Mouse (Mus musculus) limb, embryonic 14.5 days (tissue): ENCODE data around the gene Marc1. TPM values are rescaled to one million over a fixed set of nuclear protein-coding genes. Genes with fewer than 3 reads are reported as not detected.
A peak's percentile ranks its signal among the peaks of the same experiment; 100 is the strongest.

Experiments
- ATAC-seq: fragments of 200-750 bp; cut with Nextera tagmentation; 2 replicates; pipeline ENCODE4 v1.8.0; 2017; ENCODE audit warnings: low read depth, moderate number of reproducible peaks, moderate TSS enrichment; ENCODE audit not compliant: low FRiP score
- DNase-seq: peaks from one replicate; pipeline ENCODE4 v3.0.0-alpha.2; 2015; ENCODE audit warnings: low spot score
- H3K27ac ChIP-seq: fragments of 300-500 bp; sonication (generic); replicated peaks from 2 replicates; pipeline ENCODE4 v1.5.1; 2014; ENCODE audit warnings: low read depth, mild to moderate bottlenecking, low read length, moderate library complexity, mixed read lengths
- H3K27me3 ChIP-seq: fragments of 300-500 bp; sonication (generic); 2 replicates; pipeline ENCODE4 v1.6.1; 2014; ENCODE audit warnings: low read length, mixed read lengths; ENCODE audit not compliant: control insufficient read depth, insufficient read depth
- H3K36me3 ChIP-seq: fragments of 300-500 bp; sonication (generic); 2 replicates; pipeline ENCODE4 v1.6.1; 2014; ENCODE audit warnings: mild to moderate bottlenecking, low read length, moderate library complexity, mixed read lengths; ENCODE audit not compliant: control insufficient read depth, insufficient read depth
- H3K4me1 ChIP-seq: fragments of 300-500 bp; sonication (generic); 2 replicates; pipeline ENCODE4 v1.6.1; 2014; ENCODE audit warnings: antibody characterized with exemption, low read length, mixed read lengths; ENCODE audit not compliant: control insufficient read depth, insufficient read depth
- H3K4me2 ChIP-seq: fragments of 300-500 bp; sonication (generic); replicated peaks from 2 replicates; pipeline ENCODE4 v1.6.1; 2014; ENCODE audit warnings: low read depth, mild to moderate bottlenecking, low read length, moderate library complexity; ENCODE audit not compliant: severe bottlenecking
- H3K4me3 ChIP-seq: fragments of 300-500 bp; sonication (generic); replicated peaks from 2 replicates; pipeline ENCODE4 v1.5.1; 2014; ENCODE audit warnings: low read length
- H3K9ac ChIP-seq: fragments of 300-500 bp; sonication (generic); 2 replicates; pipeline ENCODE4 v1.6.1; 2014; ENCODE audit warnings: mild to moderate bottlenecking, low read depth, low read length, moderate library complexity; ENCODE audit not compliant: severe bottlenecking
- H3K9me3 ChIP-seq: fragments of 300-500 bp; sonication (generic); 2 replicates; pipeline ENCODE4 v1.6.1; 2016; ENCODE audit warnings: low read length; ENCODE audit not compliant: control insufficient read depth
- POLR2A ChIP-seq: fragments of 200-500 bp; IDR thresholded peaks from 2 replicates; pipeline ENCODE4 v1.8.0; 2012; ENCODE audit warnings: inconsistent platforms, mild to moderate bottlenecking, moderate library complexity, borderline replicate concordance; ENCODE audit not compliant: insufficient read depth, insufficient read length; ENCODE audit errors: extremely low read depth
- WGBS: fragments of 180-500 bp; shearing (Covaris S2); extraction: QIAGEN DNeasy Blood & Tissue Kit; methylation state at CpG from one replicate; pipeline ENCODE4 v1.1.7; 2014; 5-methylcytosine and 5-hydroxymethylcytosine counted together
- polyA plus RNA-seq, 2 experiments: library from polyadenylated mRNA; depleted of rRNA in 1 of 2; stranded (reverse) in 1 of 2; unstranded in 1 of 2; fragments of >200 nt; fragmentation: Nextera tagmentation in 1 of 2; extraction: Ambion mirVana in 1 of 2; gene quantifications; 2 replicates each; pipeline versions ENCODE4 v1.2.1 to v1.2.3; 2012 to 2014

The Marc1 gene
- polyA plus RNA-seq, 2 experiments: 0.11 to 0.13 TPM

- ATAC-seq (peak; percentile 98), DNase-seq (peak; percentile 95)
- Histone ChIP-seq H3K4me1 (peaks cover 11% of the 10 kb centered on the region), H3K4me3 (peak overlapping the region; percentile 93), H3K27me3 (no peaks in the 10 kb centered on the region), H3K36me3 (0 out of 2 replicates have a peak, but pooled peaks cover 2% of the 10 kb centered on the region), H3K27ac (peak overlapping the region; percentile 88), H3K4me2 (peak overlapping the region; percentile 89), H3K9me3 (no peaks in the 10 kb centered on the region), H3K9ac (peak overlapping the region; percentile 86)
- WGBS: under 1% methylated on average over 64 of the region's 67 CpGs
- TF ChIP-seq POLR2A: peak; percentile 47; the same call in 1 of the 2 replicates
Observed at GRCm38 (mm10) chr1:184845111-184846071, 34.3 kb upstream of the Marc1 start.

- 14% methylated on average over 15 of the region's 15 CpGs for WGBS
- Histone ChIP-seq H3K27ac (peak overlapping the region; percentile 88), H3K9ac (peak overlapping the region; percentile 86), H3K27me3 (no peaks in the 10 kb centered on the region), H3K4me2 (peak overlapping the region; percentile 89), H3K4me3 (peak overlapping the region; percentile 93), H3K4me1 (peaks cover 11% of the 10 kb centered on the region), H3K9me3 (no peaks in the 10 kb centered on the region), H3K36me3 (peaks cover 10% of the 10 kb centered on the region; the same call in 1 of the 2 replicates)
- peak; percentile 25 for DNase-seq
- no peak for ATAC-seq
- no peak for TF ChIP-seq POLR2A
Observed at GRCm38 (mm10) chr1:184844326-184845066, 33.4 kb upstream of the Marc1 start.

GRCm38 (mm10) chr1:184837649-184838048 is 26.5 kb upstream of the Marc1 start:
- Histone ChIP-seq H3K27ac (no peak overlapping the region), H3K9ac (no peak overlapping the region), H3K9me3 (no peaks in the 10 kb centered on the region), H3K4me1 (no peaks in the 10 kb centered on the region), H3K4me3 (no peak overlapping the region), H3K36me3 (peaks cover 40% of the 10 kb centered on the region), H3K27me3 (no peaks in the 10 kb centered on the region), H3K4me2 (no peak overlapping the region)
- 73% methylated on average over 4 of the region's 4 CpGs for WGBS
- ATAC-seq (no peak), DNase-seq (no peak)
- no peak for TF ChIP-seq POLR2A

- Histone ChIP-seq H3K27ac (no peak overlapping the region), H3K36me3 (peaks cover 53% of the 10 kb centered on the region)
Observed at GRCm38 (mm10) chr1:184836350-184836749, 25.2 kb upstream of the Marc1 start.

GRCm38 (mm10) chr1:184833499-184833898 is 22.4 kb upstream of the Marc1 start:
- peaks cover 58% of the 10 kb centered on the region for H3K36me3 ChIP-seq
- ATAC-seq (no peak), DNase-seq (no peak)
- no peak overlapping the region for H3K4me2 ChIP-seq
- no peaks in the 10 kb centered on the region for H3K27me3 ChIP-seq
- no peak overlapping the region for H3K9ac ChIP-seq
- 91% methylated on average over 7 of the region's 7 CpGs for WGBS
- no peak overlapping the region for H3K27ac ChIP-seq
- H3K4me3 ChIP-seq: no peak overlapping the region
- no peaks in the 10 kb centered on the region for H3K4me1 ChIP-seq
- no peak for TF ChIP-seq POLR2A
- no peaks in the 10 kb centered on the region for H3K9me3 ChIP-seq

More at GRCm38 (mm10) chr1:184836350-184836749, 25.2 kb upstream of the Marc1 start:
- WGBS: 71% methylated on average over 5 of the region's 5 CpGs
- TF ChIP-seq POLR2A: no peak
- no peaks in the 10 kb centered on the region for H3K27me3 ChIP-seq
- no peak overlapping the region for H3K4me2 ChIP-seq
- H3K4me1 ChIP-seq: no peaks in the 10 kb centered on the region
- no peak for DNase-seq
- ATAC-seq: no peak
- no peak overlapping the region for H3K4me3 ChIP-seq
- no peak overlapping the region for H3K9ac ChIP-seq
- no peaks in the 10 kb centered on the region for H3K9me3 ChIP-seq
